Mouse (Mus musculus) macrophage (primary cell): ENCODE measurements around the gene Fbxw27. TPM values are rescaled to one million over a fixed set of nuclear protein-coding genes. Genes with fewer than 3 reads are reported as not detected.
"Not testable (repeated sequence)": the region's sequence is repeated elsewhere in the genome, so short reads cannot be mapped to it uniquely, and the experiment has no call there.

ENCODE experiments used
- H3K27ac ChIP-seq: fragments of 350-480 bp; formaldehyde crosslinking; 2 replicates; pipeline ENCODE4 v1.9.0; 2021
- H3K36me3 ChIP-seq: fragments of 350-480 bp; formaldehyde crosslinking; 2 replicates; pipeline ENCODE4 v1.9.0; 2021; ENCODE audit errors: inconsistent target
- H3K4me3 ChIP-seq: fragments of 350-480 bp; formaldehyde crosslinking; 2 replicates; pipeline ENCODE4 v1.9.0; 2021; ENCODE audit errors: inconsistent target
- H3K79me2 ChIP-seq: fragments of 350-480 bp; formaldehyde crosslinking; 2 replicates; pipeline ENCODE4 v1.9.0; 2021; ENCODE audit errors: inconsistent target
- WGBS: methylation state at CpG from one replicate; pipeline ENCODE4 v1.1.7; 2026; ENCODE audit warnings: inconsistent platforms; ENCODE audit not compliant: missing documents; 5-methylcytosine and 5-hydroxymethylcytosine counted together
- polyA plus RNA-seq: library from polyadenylated mRNA; stranded (reverse); fragments of 250-400 nt; gene quantifications from 3 replicates; pipeline ENCODE4 v1.2.4, GENCODE M21; 2018; ENCODE audit warnings: inconsistent platforms
- total RNA-seq, 78 experiments: library from RNA; depleted of rRNA; stranded (reverse); fragments of 250-400 nt; gene quantifications; 1 replicate in 9 of 78; 2 replicates in 24 of 78; 3 replicates in 43 of 78; 4 replicates in 2 of 78; pipeline ENCODE4 v1.2.4; 2018; ENCODE audit warnings: inconsistent platforms in 56 of 78

Gene Fbxw27
- total RNA-seq (2018; cell fraction: chromatin; rRNA removed), result not detected
- total RNA-seq (2018; cell fraction: cytosol; rRNA removed), result not detected
- total RNA-seq (2018; cell fraction: nucleus; rRNA removed), result not detected
- polyA plus RNA-seq, result not detected in 3 replicates

GRCm38 (mm10) chr9:109790570-109790969 is at the start of gene Fbxw27:
Gene Fbxw27, minus strand, starts transcription at chr9:109790670.
- not testable (repeated sequence) for H3K4me3 ChIP-seq, H3K79me2 ChIP-seq, H3K36me3 ChIP-seq, H3K27ac ChIP-seq
- WGBS, result 85% methylated on average over 4 of the region's 4 CpGs

GRCm38 (mm10) chr9:109833088-109833412 is 42.6 kb upstream of the Fbxw27 start:
- Histone ChIP-seq H3K4me3 (peak overlapping the region; percentile 80), H3K27ac (peak overlapping the region; percentile 73)

GRCm38 (mm10) chr9:109832391-109833087 is 42.1 kb upstream of the Fbxw27 start, which contains the start of gene Nme6:
Gene Nme6, plus strand, starts transcription at chr9:109832749.
- under 1% methylated on average over 32 of the region's 32 CpGs for WGBS
- Histone ChIP-seq H3K27ac (peak within 1 kb of the TSS; percentile 73), H3K4me3 (peak within 1 kb of the TSS; percentile 80), H3K79me2 (no peaks in the 10 kb centered on the region), H3K36me3 (no peaks in the 10 kb centered on the region)

More at GRCm38 (mm10) chr9:109833088-109833412, 42.6 kb upstream of the Fbxw27 start:
- Histone ChIP-seq H3K36me3 (no peaks in the 10 kb centered on the region; the same call in 1 of the 2 replicates), H3K79me2 (no peaks in the 10 kb centered on the region)
- WGBS, result 9% methylated on average over 6 of the region's 6 CpGs

GRCm38 (mm10) chr9:109826181-109826580 is 35.7 kb upstream of the Fbxw27 start:
- no peak overlapping the region for H3K4me3 ChIP-seq
- H3K79me2 ChIP-seq, result no peaks in the 10 kb centered on the region
- no peak overlapping the region for H3K27ac ChIP-seq
- WGBS, result 58% methylated on average over 5 of the region's 5 CpGs
- H3K36me3 ChIP-seq, result no peaks in the 10 kb centered on the region

GRCm38 (mm10) chr9:109825739-109826138 is 35.3 kb upstream of the Fbxw27 start:
- Histone ChIP-seq H3K36me3 (no peaks in the 10 kb centered on the region), H3K4me3 (no peak overlapping the region), H3K27ac (no peak overlapping the region), H3K79me2 (no peaks in the 10 kb centered on the region)
- WGBS, result 37% methylated on average over 4 of the region's 4 CpGs

GRCm38 (mm10) chr9:109816341-109816740 is 25.9 kb upstream of the Fbxw27 start:
- WGBS, result 33% methylated on average over 6 of the region's 6 CpGs
- no peaks in the 10 kb centered on the region for H3K36me3 ChIP-seq
- H3K4me3 ChIP-seq, result no peak overlapping the region
- no peaks in the 10 kb centered on the region for H3K79me2 ChIP-seq
- H3K27ac ChIP-seq, result no peak overlapping the region

GRCm38 (mm10) chr9:109813424-109813823 is 23.0 kb upstream of the Fbxw27 start:
- H3K27ac ChIP-seq, result no peak overlapping the region
- no peaks in the 10 kb centered on the region for H3K36me3 ChIP-seq
- WGBS, result 38% methylated on average over 7 of the region's 7 CpGs
- no peak overlapping the region for H3K4me3 ChIP-seq
- no peaks in the 10 kb centered on the region for H3K79me2 ChIP-seq

- no peaks in the 10 kb centered on the region for H3K79me2 ChIP-seq
- 86% methylated on average over 1 of the region's 1 CpGs for WGBS
- H3K27ac ChIP-seq, result no peak within 1 kb of the TSS
- H3K36me3 ChIP-seq, result no peaks in the 10 kb centered on the region
- no peak within 1 kb of the TSS for H3K4me3 ChIP-seq
Observed at GRCm38 (mm10) chr9:109811980-109812379, 21.5 kb upstream of the Fbxw27 start, which contains the start of gene Spink8. Gene Spink8, plus strand, starts transcription at chr9:109812280.

GRCm38 (mm10) chr9:109807898-109808297 is 17.4 kb upstream of the Fbxw27 start:
- no peak overlapping the region for H3K27ac ChIP-seq
- no peaks in the 10 kb centered on the region for H3K36me3 ChIP-seq
- 43% methylated on average over 2 of the region's 3 CpGs for WGBS
- H3K4me3 ChIP-seq, result no peak overlapping the region
- H3K79me2 ChIP-seq, result no peaks in the 10 kb centered on the region

GRCm38 (mm10) chr9:109806695-109807293 is 16.3 kb upstream of the Fbxw27 start:
- no peak overlapping the region for H3K27ac ChIP-seq

GRCm38 (mm10) chr9:109806260-109806659 is 15.8 kb upstream of the Fbxw27 start:
- H3K79me2 ChIP-seq, result no peaks in the 10 kb centered on the region
- H3K36me3 ChIP-seq, result no peaks in the 10 kb centered on the region
- 67% methylated on average over 1 of the region's 1 CpGs for WGBS
- H3K27ac ChIP-seq, result no peak overlapping the region
- no peak overlapping the region for H3K4me3 ChIP-seq

More at GRCm38 (mm10) chr9:109806695-109807293, 16.3 kb upstream of the Fbxw27 start:
- 100% methylated on average over 2 of the region's 2 CpGs for WGBS
- Histone ChIP-seq H3K4me3 (no peak overlapping the region), H3K79me2 (no peaks in the 10 kb centered on the region), H3K36me3 (no peaks in the 10 kb centered on the region)

GRCm38 (mm10) chr9:109805596-109805995 is 15.1 kb upstream of the Fbxw27 start:
- not testable (repeated sequence) for H3K36me3 ChIP-seq, H3K27ac ChIP-seq
- WGBS, result 90% methylated on average over 2 of the region's 2 CpGs

GRCm38 (mm10) chr9:109798051-109798450 is 7.6 kb upstream of the Fbxw27 start:
- no peaks in the 10 kb centered on the region for H3K36me3 ChIP-seq
- H3K4me3 ChIP-seq, result no peak overlapping the region
- H3K79me2 ChIP-seq, result no peaks in the 10 kb centered on the region
- no peak overlapping the region for H3K27ac ChIP-seq
- 92% methylated on average over 1 of the region's 1 CpGs for WGBS

More at GRCm38 (mm10) chr9:109805596-109805995, 15.1 kb upstream of the Fbxw27 start:
- H3K4me3 ChIP-seq, H3K79me2 ChIP-seq: not testable (repeated sequence)

GRCm38 (mm10) chr9:109795811-109796210 is 5.3 kb upstream of the Fbxw27 start:
- Histone ChIP-seq H3K27ac (no peak overlapping the region), H3K79me2 (no peaks in the 10 kb centered on the region), H3K4me3 (no peak overlapping the region), H3K36me3 (no peaks in the 10 kb centered on the region)
- WGBS, result 90% methylated on average over 2 of the region's 2 CpGs

GRCm38 (mm10) chr9:109795221-109795620 is 4.8 kb upstream of the Fbxw27 start:
- WGBS, result 90% methylated on average over 2 of the region's 2 CpGs
- no peak overlapping the region for H3K4me3 ChIP-seq
- H3K79me2 ChIP-seq, result no peaks in the 10 kb centered on the region
- H3K36me3 ChIP-seq, result no peaks in the 10 kb centered on the region
- no peak overlapping the region for H3K27ac ChIP-seq
